Mouse (Mus musculus): ENCODE results near the gene Tulp1. TPM values are rescaled to one million over a fixed set of nuclear protein-coding genes. Genes with fewer than 3 reads are reported as not detected.

The Tulp1 gene
- polyA plus RNA-seq, 1 experiment from 2014 or later: 1.5 TPM

- Histone ChIP-seq H3K27me3 (ENCODE audit: control insufficient read depth, insufficient read depth, low read length) (peaks cover 12% of the 10 kb centered on the region), H3K36me3 (ENCODE audit: control insufficient read depth, insufficient read depth, low read length) (no peaks in the 10 kb centered on the region), H3K9me3 (ENCODE audit: control insufficient read depth, low read length) (no peaks in the 10 kb centered on the region), H3K4me2 (ENCODE audit: low read length) (no peak overlapping the region), H3K4me3 (replicated peaks; ENCODE audit: low read depth, low read length) (no peak overlapping the region), H3K27ac (replicated peaks; ENCODE audit: low read depth, low read length) (no peak overlapping the region), H3K9ac (replicated peaks; ENCODE audit: low read length) (no peak overlapping the region), H3K4me1 (ENCODE audit: control insufficient read depth, insufficient read depth, low read length) (no peaks in the 10 kb centered on the region)
- DNase-seq: peak; percentile 30
- 14% methylated on average over 16 of the region's 16 CpGs for WGBS
- ATAC-seq (ENCODE audit: low FRiP score, low TSS enrichment): no peak
Measured at GRCm38 (mm10) chr17:28374494-28374893, 9.5 kb upstream of the Tulp1 start.

- peak; percentile 65 for DNase-seq
- 13% methylated on average over 10 of the region's 10 CpGs for WGBS
- no peaks in the 10 kb centered on the region for H3K4me1 ChIP-seq (ENCODE audit: control insufficient read depth, insufficient read depth, low read length)
Measured at GRCm38 (mm10) chr17:28373821-28374220, 8.8 kb upstream of the Tulp1 start.

GRCm38 (mm10) chr17:28371941-28372340, 6.9 kb upstream of the Tulp1 start:
- no peak for ATAC-seq (ENCODE audit: low FRiP score, low TSS enrichment)
- Histone ChIP-seq H3K9me3 (ENCODE audit: control insufficient read depth, low read length) (no peaks in the 10 kb centered on the region), H3K36me3 (ENCODE audit: control insufficient read depth, insufficient read depth, low read length) (no peaks in the 10 kb centered on the region), H3K4me3 (replicated peaks; ENCODE audit: low read depth, low read length) (no peak overlapping the region), H3K27me3 (ENCODE audit: control insufficient read depth, insufficient read depth, low read length) (peaks cover 12% of the 10 kb centered on the region), H3K27ac (replicated peaks; ENCODE audit: low read depth, low read length) (no peak overlapping the region), H3K4me2 (ENCODE audit: low read length) (no peak overlapping the region), H3K4me1 (ENCODE audit: control insufficient read depth, insufficient read depth, low read length) (no peaks in the 10 kb centered on the region), H3K9ac (replicated peaks; ENCODE audit: low read length) (no peak overlapping the region)
- no peak for DNase-seq
- 48% methylated on average over 1 of the region's 1 CpGs for WGBS

More at GRCm38 (mm10) chr17:28373821-28374220, 8.8 kb upstream of the Tulp1 start:
- Histone ChIP-seq H3K9ac (replicated peaks; ENCODE audit: low read length) (no peak overlapping the region), H3K27ac (replicated peaks; ENCODE audit: low read depth, low read length) (no peak overlapping the region), H3K36me3 (ENCODE audit: control insufficient read depth, insufficient read depth, low read length) (no peaks in the 10 kb centered on the region), H3K27me3 (ENCODE audit: control insufficient read depth, insufficient read depth, low read length) (peaks cover 12% of the 10 kb centered on the region), H3K4me3 (replicated peaks; ENCODE audit: low read depth, low read length) (no peak overlapping the region), H3K9me3 (ENCODE audit: control insufficient read depth, low read length) (no peaks in the 10 kb centered on the region), H3K4me2 (ENCODE audit: low read length) (no peak overlapping the region)
- no peak for ATAC-seq (ENCODE audit: low FRiP score, low TSS enrichment)

GRCm38 (mm10) chr17:28371286-28371685, 6.3 kb upstream of the Tulp1 start:
- H3K4me1 ChIP-seq (ENCODE audit: control insufficient read depth, insufficient read depth, low read length): no peaks in the 10 kb centered on the region
- peaks cover 12% of the 10 kb centered on the region for H3K27me3 ChIP-seq (ENCODE audit: control insufficient read depth, insufficient read depth, low read length)
- no peak overlapping the region for H3K9ac ChIP-seq (replicated peaks; ENCODE audit: low read length)
- no peak overlapping the region for H3K27ac ChIP-seq (replicated peaks; ENCODE audit: low read depth, low read length)
- WGBS: 81% methylated on average over 2 of the region's 2 CpGs
- H3K9me3 ChIP-seq (ENCODE audit: control insufficient read depth, low read length): no peaks in the 10 kb centered on the region
- no peak for DNase-seq
- H3K4me2 ChIP-seq (ENCODE audit: low read length): no peak overlapping the region
- no peak overlapping the region for H3K4me3 ChIP-seq (replicated peaks; ENCODE audit: low read depth, low read length)
- H3K36me3 ChIP-seq (ENCODE audit: control insufficient read depth, insufficient read depth, low read length): no peaks in the 10 kb centered on the region
- no peak for ATAC-seq (ENCODE audit: low FRiP score, low TSS enrichment)

GRCm38 (mm10) chr17:28369056-28369455, 4.0 kb upstream of the Tulp1 start:
- Histone ChIP-seq H3K9ac (replicated peaks; ENCODE audit: low read length) (no peak overlapping the region), H3K27ac (replicated peaks; ENCODE audit: low read depth, low read length) (no peak overlapping the region), H3K36me3 (ENCODE audit: control insufficient read depth, insufficient read depth, low read length) (no peaks in the 10 kb centered on the region), H3K27me3 (ENCODE audit: control insufficient read depth, insufficient read depth, low read length) (peaks cover 16% of the 10 kb centered on the region), H3K4me2 (ENCODE audit: low read length) (no peak overlapping the region), H3K4me3 (replicated peaks; ENCODE audit: low read depth, low read length) (no peak overlapping the region), H3K9me3 (ENCODE audit: control insufficient read depth, low read length) (no peaks in the 10 kb centered on the region), H3K4me1 (ENCODE audit: control insufficient read depth, insufficient read depth, low read length) (0 out of 2 replicates have a peak, but pooled peaks cover 3% of the 10 kb centered on the region)
- WGBS: 88% methylated on average over 5 of the region's 5 CpGs
- no peak for DNase-seq
- no peak for ATAC-seq (ENCODE audit: low FRiP score, low TSS enrichment)

GRCm38 (mm10) chr17:28368449-28368848, 3.4 kb upstream of the Tulp1 start:
- 6% methylated on average over 13 of the region's 13 CpGs for WGBS
- Histone ChIP-seq H3K36me3 (ENCODE audit: control insufficient read depth, insufficient read depth, low read length) (no peaks in the 10 kb centered on the region), H3K4me1 (ENCODE audit: control insufficient read depth, insufficient read depth, low read length) (0 out of 2 replicates have a peak, but pooled peaks cover 8% of the 10 kb centered on the region), H3K4me3 (replicated peaks; ENCODE audit: low read depth, low read length) (no peak overlapping the region), H3K9ac (replicated peaks; ENCODE audit: low read length) (no peak overlapping the region), H3K9me3 (ENCODE audit: control insufficient read depth, low read length) (no peaks in the 10 kb centered on the region), H3K27ac (replicated peaks; ENCODE audit: low read depth, low read length) (no peak overlapping the region), H3K27me3 (ENCODE audit: control insufficient read depth, insufficient read depth, low read length) (peaks cover 21% of the 10 kb centered on the region), H3K4me2 (ENCODE audit: low read length) (no peak overlapping the region)
- no peak for ATAC-seq (ENCODE audit: low FRiP score, low TSS enrichment)
- DNase-seq: peak; percentile 73

GRCm38 (mm10) chr17:28363507-28363906, 1.5 kb downstream of the Tulp1 start:
- 10% methylated on average over 6 of the region's 6 CpGs for WGBS

GRCm38 (mm10) chr17:28362653-28363292, 2.2 kb downstream of the Tulp1 start:
- 0 out of 2 replicates have a peak, but pooled peaks cover 15% of the 10 kb centered on the region for H3K4me1 ChIP-seq (ENCODE audit: control insufficient read depth, insufficient read depth, low read length)
- peak overlapping the region; percentile 23; the same call in 1 of the 2 replicates for H3K9ac ChIP-seq (replicated peaks; ENCODE audit: low read length)
- H3K27me3 ChIP-seq (ENCODE audit: control insufficient read depth, insufficient read depth, low read length): peaks cover 45% of the 10 kb centered on the region
- H3K4me3 ChIP-seq (replicated peaks; ENCODE audit: low read depth, low read length): peak overlapping the region; percentile 26
- peak overlapping the region; percentile 50 for H3K4me2 ChIP-seq (ENCODE audit: low read length)
- H3K9me3 ChIP-seq (ENCODE audit: control insufficient read depth, low read length): no peaks in the 10 kb centered on the region
- no peak overlapping the region for H3K27ac ChIP-seq (replicated peaks; ENCODE audit: low read depth, low read length)
- H3K36me3 ChIP-seq (ENCODE audit: control insufficient read depth, insufficient read depth, low read length): no peaks in the 10 kb centered on the region
- DNase-seq (peak; percentile 40), ATAC-seq (ENCODE audit: low FRiP score, low TSS enrichment) (no peak)
- 2% methylated on average over 25 of the region's 25 CpGs for WGBS

More at GRCm38 (mm10) chr17:28363507-28363906, 1.5 kb downstream of the Tulp1 start:
- no peak overlapping the region; the same call in 1 of the 2 replicates for H3K9ac ChIP-seq (replicated peaks; ENCODE audit: low read length)
- peaks cover 45% of the 10 kb centered on the region for H3K27me3 ChIP-seq (ENCODE audit: control insufficient read depth, insufficient read depth, low read length)
- no peaks in the 10 kb centered on the region for H3K36me3 ChIP-seq (ENCODE audit: control insufficient read depth, insufficient read depth, low read length)
- H3K27ac ChIP-seq (replicated peaks; ENCODE audit: low read depth, low read length): no peak overlapping the region
- ATAC-seq (ENCODE audit: low FRiP score, low TSS enrichment) (no peak), DNase-seq (no peak)
- H3K4me2 ChIP-seq (ENCODE audit: low read length): no peak overlapping the region
- H3K9me3 ChIP-seq (ENCODE audit: control insufficient read depth, low read length): no peaks in the 10 kb centered on the region
- H3K4me3 ChIP-seq (replicated peaks; ENCODE audit: low read depth, low read length): no peak overlapping the region
- 0 out of 2 replicates have a peak, but pooled peaks cover 15% of the 10 kb centered on the region for H3K4me1 ChIP-seq (ENCODE audit: control insufficient read depth, insufficient read depth, low read length)
